Mouse (Mus musculus): ENCODE results near the gene Tomm6. TPM values are rescaled to one million over a fixed set of nuclear protein-coding genes. Genes with fewer than 3 reads are reported as not detected.
A peak's percentile ranks its signal among the peaks of the same experiment; 100 is the strongest.
"Not testable (repeated sequence)": the region's sequence is repeated elsewhere in the genome, so short reads cannot be mapped to it uniquely, and the experiment has no call there.

The Tomm6 gene
- polyA plus RNA-seq, 1 experiment from 2014 or later, result 275 TPM

DNA sequence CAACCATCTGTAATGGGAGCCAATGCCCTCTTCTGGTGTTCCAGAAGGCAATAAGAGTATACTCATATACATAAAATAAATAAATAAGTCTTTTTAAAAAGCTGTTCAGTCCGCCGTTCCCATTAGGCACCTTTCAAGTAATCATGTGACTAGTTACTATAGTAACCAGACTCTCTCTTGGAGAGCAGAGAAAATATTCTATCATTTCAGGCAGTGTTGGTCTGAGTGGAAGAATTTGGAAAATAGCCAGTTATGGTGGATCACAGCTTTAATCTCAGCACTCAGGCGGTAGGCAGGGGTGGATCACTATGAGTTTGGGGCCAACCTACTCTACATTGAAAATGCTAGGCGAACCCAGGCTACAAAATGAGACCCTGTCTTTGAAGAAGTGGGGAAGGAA is 19.0 kb downstream of the Tomm6 start:
- ATAC-seq, result no peak
- 77% methylated on average over 4 of the region's 4 CpGs for WGBS (ENCODE audit: insufficient replicate concordance)

DNA sequence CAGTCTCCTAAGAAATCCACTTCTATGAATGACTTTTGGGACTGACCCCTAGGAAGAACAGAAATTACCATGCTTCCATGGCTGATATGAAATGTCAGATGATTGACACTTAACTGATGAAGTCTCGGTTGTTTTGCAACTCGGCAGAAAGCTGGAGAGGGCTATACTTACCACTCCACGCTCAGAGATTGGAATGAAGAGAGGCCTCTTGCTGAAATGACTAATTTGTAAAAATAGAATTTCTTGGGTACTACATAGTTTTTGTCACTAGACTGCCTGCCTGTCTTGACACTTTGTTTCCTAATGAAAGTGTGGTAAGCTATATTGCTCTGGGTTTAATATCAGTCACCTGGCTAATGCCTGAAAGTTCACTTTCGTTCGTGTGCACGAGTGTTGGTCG is 23.7 kb downstream of the Tomm6 start:
- TF ChIP-seq EP300 (IDR thresholded peaks at IDR 0.05; ENCODE audit: low read depth) (no peak), CTCF (IDR thresholded peaks at IDR 0.05; ENCODE audit: low read depth) (no peak)
- no peaks in the 10 kb centered on the region for H3K36me3 ChIP-seq (replicated peaks; ENCODE audit: insufficient read depth, low read length)
- no peak for ATAC-seq
- no peak overlapping the region for H3K4me2 ChIP-seq (ENCODE audit: low read depth, low read length)
- no peak for DNase-seq
- WGBS (ENCODE audit: insufficient replicate concordance), result 69% methylated on average over 7 of the region's 7 CpGs
- no peak overlapping the region for H3K4me3 ChIP-seq (ENCODE audit: low read depth, low read length)
- H3K27me3 ChIP-seq (ENCODE audit: insufficient read depth, low read length), result no peaks in the 10 kb centered on the region
- no peak overlapping the region for H3K9ac ChIP-seq (replicated peaks)
- no peaks in the 10 kb centered on the region for H3K4me1 ChIP-seq (ENCODE audit: insufficient read depth)
- no peaks in the 10 kb centered on the region for H3K9me3 ChIP-seq (ENCODE audit: low read length)
- no peak overlapping the region for H3K27ac ChIP-seq (ENCODE audit: low read depth)

More for the DNA sequence above, 19.0 kb downstream of the Tomm6 start:
- no peak overlapping the region for H3K27ac ChIP-seq (ENCODE audit: low read depth)
- TF ChIP-seq EP300 (IDR thresholded peaks at IDR 0.05; ENCODE audit: low read depth) (no peak), CTCF (IDR thresholded peaks at IDR 0.05; ENCODE audit: low read depth) (no peak)
- H3K4me3 ChIP-seq (ENCODE audit: low read depth, low read length), result no peak overlapping the region
- H3K4me2 ChIP-seq (ENCODE audit: low read depth, low read length), result no peak overlapping the region
- no peak overlapping the region for H3K9ac ChIP-seq (replicated peaks)
- H3K4me1 ChIP-seq (ENCODE audit: insufficient read depth), result peaks cover 7% of the 10 kb centered on the region
- H3K27me3 ChIP-seq (ENCODE audit: insufficient read depth, low read length), result peaks cover 11% of the 10 kb centered on the region; the same call in 1 of the 2 replicates
- H3K9me3 ChIP-seq (ENCODE audit: low read length), result no peaks in the 10 kb centered on the region
- no peak for DNase-seq
- no peaks in the 10 kb centered on the region for H3K36me3 ChIP-seq (replicated peaks; ENCODE audit: insufficient read depth, low read length)

DNA sequence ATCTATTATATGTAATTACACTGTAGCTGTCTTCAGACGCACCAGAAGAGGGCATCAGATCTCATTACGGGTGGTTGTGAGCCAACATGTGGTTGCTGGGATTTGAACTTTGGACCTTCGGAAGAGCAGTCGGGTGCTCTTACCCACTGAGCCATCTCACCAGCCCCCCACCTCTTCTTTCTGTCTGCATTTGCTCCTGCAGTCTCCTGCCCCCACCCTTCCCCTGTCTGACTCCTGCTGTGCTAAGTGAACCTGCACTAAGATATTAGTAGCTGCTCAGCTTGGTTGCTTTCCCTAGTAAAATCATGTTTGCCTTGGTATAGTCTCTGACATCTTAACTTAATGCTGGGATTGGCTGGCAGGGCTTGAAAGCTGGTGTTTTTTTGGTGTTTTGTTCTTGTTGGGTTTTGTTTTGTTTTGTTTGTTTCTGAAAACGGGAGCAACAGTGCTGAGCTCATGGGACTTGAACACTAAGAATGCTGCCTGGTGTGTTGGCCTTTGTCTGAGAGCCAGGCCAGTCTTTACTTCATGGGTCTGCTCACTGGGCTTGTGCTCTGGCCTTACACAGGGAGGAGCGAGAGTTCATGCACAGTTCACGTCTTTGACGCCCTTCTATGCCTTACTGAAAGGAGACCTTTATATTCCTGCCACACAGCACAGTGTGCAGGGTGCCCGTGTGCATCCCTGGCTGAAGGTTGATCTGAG is 25.0 kb downstream of the Tomm6 start:
- no peak for TF ChIP-seq CTCF (IDR thresholded peaks at IDR 0.05; ENCODE audit: low read depth)
- no peak for TF ChIP-seq EP300 (IDR thresholded peaks at IDR 0.05; ENCODE audit: low read depth)
- Histone ChIP-seq H3K4me3 (ENCODE audit: low read depth, low read length) (no peak overlapping the region), H3K9ac (replicated peaks) (no peak overlapping the region), H3K36me3 (replicated peaks; ENCODE audit: insufficient read depth, low read length) (no peaks in the 10 kb centered on the region), H3K4me2 (ENCODE audit: low read depth, low read length) (no peak overlapping the region), H3K9me3 (ENCODE audit: low read length) (no peaks in the 10 kb centered on the region), H3K27me3 (ENCODE audit: insufficient read depth, low read length) (no peaks in the 10 kb centered on the region), H3K4me1 (ENCODE audit: insufficient read depth) (0 out of 2 replicates have a peak, but pooled peaks cover 3% of the 10 kb centered on the region), H3K27ac (ENCODE audit: low read depth) (no peak overlapping the region)
- DNase-seq (no peak), ATAC-seq (no peak)
- 78% methylated on average over 9 of the region's 9 CpGs for WGBS (ENCODE audit: insufficient replicate concordance)

DNA sequence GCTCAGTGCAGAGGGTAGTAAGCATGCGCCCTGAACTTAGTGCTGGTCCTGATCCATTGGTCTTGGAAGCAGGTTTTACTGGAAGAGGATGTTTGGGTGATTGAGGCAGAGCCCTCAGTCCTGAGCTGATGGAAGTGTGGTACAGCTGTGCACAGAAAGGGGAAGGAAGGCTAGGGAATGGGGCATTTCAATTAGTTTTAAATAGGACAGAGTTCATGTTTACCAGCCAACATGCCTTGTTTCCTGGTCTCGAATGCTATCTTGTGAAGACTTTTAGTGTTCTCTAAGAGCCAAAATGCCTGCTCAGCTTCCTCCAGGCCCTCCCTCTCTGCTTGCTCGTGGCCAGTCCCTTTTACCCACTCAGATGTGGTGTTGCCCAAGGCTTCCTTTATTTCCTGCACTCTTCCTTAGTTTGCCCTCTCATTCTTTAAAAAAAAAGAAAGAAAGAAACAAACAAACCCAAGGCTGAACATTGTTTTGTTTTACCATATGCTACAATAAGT is 29.4 kb downstream of the Tomm6 start:
- no peaks in the 10 kb centered on the region for H3K27me3 ChIP-seq (ENCODE audit: insufficient read depth, low read length)
- no peak overlapping the region for H3K27ac ChIP-seq (ENCODE audit: low read depth)
- 0 out of 2 replicates have a peak, but pooled peaks cover 3% of the 10 kb centered on the region for H3K4me1 ChIP-seq (ENCODE audit: insufficient read depth)
- H3K9ac ChIP-seq (replicated peaks), result no peak overlapping the region
- no peaks in the 10 kb centered on the region for H3K36me3 ChIP-seq (replicated peaks; ENCODE audit: insufficient read depth, low read length)
- TF ChIP-seq CTCF (IDR thresholded peaks at IDR 0.05; ENCODE audit: low read depth) (no peak), EP300 (IDR thresholded peaks at IDR 0.05; ENCODE audit: low read depth) (no peak)
- ATAC-seq (no peak), DNase-seq (no peak)
- H3K4me2 ChIP-seq (ENCODE audit: low read depth, low read length), result no peak overlapping the region
- H3K4me3 ChIP-seq (ENCODE audit: low read depth, low read length), result no peak overlapping the region
- H3K9me3 ChIP-seq (ENCODE audit: low read length), result no peaks in the 10 kb centered on the region
- 47% methylated on average over 3 of the region's 3 CpGs for WGBS (ENCODE audit: insufficient replicate concordance)

DNA sequence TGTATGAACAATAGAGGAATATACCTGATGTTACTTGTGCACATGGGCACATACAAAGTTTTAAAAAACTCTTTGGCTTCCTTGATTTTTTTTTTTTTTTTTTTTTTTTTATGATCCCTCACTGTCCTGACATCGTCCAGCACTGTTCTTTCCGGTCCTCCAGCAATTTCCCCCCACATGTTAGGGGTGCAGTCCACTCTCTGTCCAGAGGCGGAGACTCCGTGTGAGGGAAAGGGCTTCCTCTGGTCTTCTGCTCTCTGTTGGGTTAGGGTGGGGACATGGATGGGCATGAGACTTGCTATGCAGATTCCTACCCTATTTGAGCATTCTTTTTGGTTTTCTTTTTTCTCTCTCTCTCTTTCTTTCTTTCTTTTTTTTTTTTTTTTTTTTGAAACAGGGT is 30.3 kb downstream of the Tomm6 start:
- Histone ChIP-seq H3K9me3 (ENCODE audit: low read length) (no peaks in the 10 kb centered on the region), H3K36me3 (replicated peaks; ENCODE audit: insufficient read depth, low read length) (no peaks in the 10 kb centered on the region), H3K4me2 (ENCODE audit: low read depth, low read length) (no peak overlapping the region), H3K4me3 (ENCODE audit: low read depth, low read length) (no peak overlapping the region), H3K4me1 (ENCODE audit: insufficient read depth) (0 out of 2 replicates have a peak, but pooled peaks cover 3% of the 10 kb centered on the region), H3K27me3 (ENCODE audit: insufficient read depth, low read length) (no peaks in the 10 kb centered on the region), H3K9ac (replicated peaks) (no peak overlapping the region), H3K27ac (ENCODE audit: low read depth) (no peak overlapping the region)
- ATAC-seq (no peak), DNase-seq (no peak)
- WGBS (ENCODE audit: insufficient replicate concordance), result 83% methylated on average over 4 of the region's 4 CpGs
- TF ChIP-seq CTCF (IDR thresholded peaks at IDR 0.05; ENCODE audit: low read depth), result no peak
- TF ChIP-seq EP300 (IDR thresholded peaks at IDR 0.05; ENCODE audit: low read depth), result no peak

DNA sequence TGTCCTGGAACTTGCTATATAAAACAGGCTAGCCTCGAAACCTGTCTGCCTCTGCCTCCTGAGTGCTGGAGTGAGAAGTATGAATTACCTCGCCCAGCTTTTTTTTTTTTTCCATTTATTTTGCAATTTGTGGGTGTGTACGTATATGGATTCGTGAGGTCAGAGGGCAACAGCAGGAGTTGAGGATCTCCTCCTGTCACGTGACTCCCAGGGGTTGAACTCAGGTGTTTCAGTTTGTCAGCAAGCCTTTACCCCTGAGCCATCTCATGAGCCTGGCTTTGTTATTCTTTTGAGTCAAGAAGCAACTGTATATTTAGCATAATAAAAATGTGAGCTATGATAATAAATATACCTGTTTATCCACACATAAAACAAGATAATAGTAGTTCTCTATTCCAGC is 32.5 kb downstream of the Tomm6 start:
- peak; percentile 33 for DNase-seq
- Histone ChIP-seq H3K9me3 (ENCODE audit: low read length) (no peaks in the 10 kb centered on the region), H3K36me3 (replicated peaks; ENCODE audit: insufficient read depth, low read length) (no peaks in the 10 kb centered on the region), H3K27ac (ENCODE audit: low read depth) (no peak overlapping the region), H3K4me3 (ENCODE audit: low read depth, low read length) (no peak overlapping the region), H3K27me3 (ENCODE audit: insufficient read depth, low read length) (no peaks in the 10 kb centered on the region), H3K4me1 (ENCODE audit: insufficient read depth) (0 out of 2 replicates have a peak, but pooled peaks cover 3% of the 10 kb centered on the region), H3K4me2 (ENCODE audit: low read depth, low read length) (no peak overlapping the region), H3K9ac (replicated peaks) (no peak overlapping the region)
- TF ChIP-seq EP300 (IDR thresholded peaks at IDR 0.05; ENCODE audit: low read depth) (no peak), CTCF (IDR thresholded peaks at IDR 0.05; ENCODE audit: low read depth) (no peak)
- 77% methylated on average over 5 of the region's 5 CpGs for WGBS (ENCODE audit: insufficient replicate concordance)
- peak; percentile 64; the same call in 1 of the 2 replicates for ATAC-seq

DNA sequence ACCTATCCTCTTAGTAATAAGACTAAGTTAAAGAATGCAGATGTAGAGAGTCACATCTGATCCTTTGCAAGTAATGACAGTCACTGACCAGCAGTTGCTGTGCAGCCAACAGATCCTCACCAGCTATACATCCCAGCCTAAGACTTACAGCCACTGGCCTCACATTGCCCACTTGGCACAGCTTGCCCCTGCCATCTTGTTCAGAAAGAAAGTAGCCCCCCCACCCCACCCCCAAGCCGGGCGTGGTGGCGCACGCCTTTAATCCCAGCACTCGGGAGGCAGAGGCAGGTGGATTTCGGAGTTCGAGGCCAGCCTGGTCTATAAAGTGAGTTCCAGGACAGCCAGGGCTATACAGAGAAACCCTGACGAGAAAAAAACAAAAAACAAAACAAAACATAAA is 33.8 kb downstream of the Tomm6 start:
- WGBS (ENCODE audit: insufficient replicate concordance), result 87% methylated on average over 8 of the region's 8 CpGs
- H3K4me3 ChIP-seq (ENCODE audit: low read depth, low read length); ATAC-seq; H3K36me3 ChIP-seq (replicated peaks; ENCODE audit: insufficient read depth, low read length); DNase-seq; H3K9me3 ChIP-seq (ENCODE audit: low read length); H3K9ac ChIP-seq (replicated peaks); H3K4me1 ChIP-seq (ENCODE audit: insufficient read depth); H3K27ac ChIP-seq (ENCODE audit: low read depth); H3K4me2 ChIP-seq (ENCODE audit: low read depth, low read length); H3K27me3 ChIP-seq (ENCODE audit: insufficient read depth, low read length): not testable (repeated sequence)

Data from liver, postnatal 0 days (tissue).